Mouse (Mus musculus) hindbrain, embryonic 10.5 days (tissue): ENCODE results near the gene Defb35. TPM values are rescaled to one million over a fixed set of nuclear protein-coding genes. Genes with fewer than 3 reads are reported as not detected.
"Not testable (repeated sequence)": the region's sequence is repeated elsewhere in the genome, so short reads cannot be mapped to it uniquely, and the experiment has no call there.

Experiments used
- DNase-seq: peaks from one replicate; pipeline ENCODE4 v3.0.0-alpha.2; 2017; ENCODE audit warnings: low spot score
- H3K27ac ChIP-seq: fragments of 300-500 bp; sonication (generic); 2 replicates; pipeline ENCODE4 v1.5.1; 2016; ENCODE audit warnings: mild to moderate bottlenecking, moderate library complexity
- H3K27me3 ChIP-seq: fragments of 300-500 bp; sonication (generic); 2 replicates; pipeline ENCODE4 v1.6.1; 2016; ENCODE audit warnings: mild to moderate bottlenecking; ENCODE audit not compliant: poor library complexity, insufficient read depth, severe bottlenecking
- H3K36me3 ChIP-seq: fragments of 300-500 bp; sonication (generic); 2 replicates; pipeline ENCODE4 v1.6.1; 2016; ENCODE audit warnings: mild to moderate bottlenecking, moderate library complexity
- H3K4me1 ChIP-seq: fragments of 300-500 bp; sonication (generic); replicated peaks from 2 replicates; pipeline ENCODE4 v1.6.1; 2016; ENCODE audit warnings: mild to moderate bottlenecking
- H3K4me3 ChIP-seq: fragments of 300-500 bp; sonication (generic); 2 replicates; pipeline ENCODE4 v1.5.1; 2016; ENCODE audit warnings: mild to moderate bottlenecking, moderate library complexity
- H3K9me3 ChIP-seq: fragments of 300-500 bp; sonication (generic); 2 replicates; pipeline ENCODE4 v1.6.1; 2016; ENCODE audit warnings: mild to moderate bottlenecking, moderate library complexity
- WGBS: fragments of 180-500 bp; shearing (Covaris S2); methylation state at CpG from one replicate; pipeline ENCODE4 v1.1.7; 2016; 5-methylcytosine and 5-hydroxymethylcytosine counted together
- polyA plus RNA-seq: library from polyadenylated mRNA; unstranded; fragments of >200 nt; fragmentation: Nextera tagmentation; extraction: Ambion mirVana; gene quantifications from 2 replicates; pipeline ENCODE4 v1.2.1, GENCODE M21; 2016

Defb35 gene
- not detected in 2 replicates for polyA plus RNA-seq

GRCm38 (mm10) chr8:21938052-21938451 lies at the start of gene Defb35:
Gene Defb35, plus strand, starts transcription at chr8:21938352.
- not testable (repeated sequence) for H3K9me3 ChIP-seq, H3K27ac ChIP-seq, H3K27me3 ChIP-seq, H3K4me1 ChIP-seq, H3K36me3 ChIP-seq, H3K4me3 ChIP-seq, DNase-seq
- WGBS = 89% methylated on average over 4 of the region's 4 CpGs

- not testable (repeated sequence) for H3K9me3 ChIP-seq, H3K4me3 ChIP-seq, H3K27ac ChIP-seq, H3K4me1 ChIP-seq, DNase-seq, H3K27me3 ChIP-seq, H3K36me3 ChIP-seq
Observed at GRCm38 (mm10) chr8:21906290-21906689, 31.9 kb upstream of the Defb35 start, which contains the start of gene Defb11. Gene Defb11, minus strand, starts transcription at chr8:21906412.

GRCm38 (mm10) chr8:21911931-21912330 lies 26.2 kb upstream of the Defb35 start:
- Histone ChIP-seq H3K27ac (no peak overlapping the region), H3K36me3 (no peaks in the 10 kb centered on the region), H3K27me3 (no peaks in the 10 kb centered on the region), H3K9me3 (no peaks in the 10 kb centered on the region), H3K4me1 (no peaks in the 10 kb centered on the region), H3K4me3 (no peak overlapping the region)
- 13% methylated on average over 1 of the region's 1 CpGs for WGBS
- no peak for DNase-seq

GRCm38 (mm10) chr8:21912554-21912953 lies 25.6 kb upstream of the Defb35 start:
- H3K4me1 ChIP-seq = no peaks in the 10 kb centered on the region
- WGBS = 17% methylated on average over 2 of the region's 2 CpGs
- no peak overlapping the region for H3K4me3 ChIP-seq
- DNase-seq = no peak
- H3K27me3 ChIP-seq = no peaks in the 10 kb centered on the region
- H3K27ac ChIP-seq = no peak overlapping the region
- H3K9me3 ChIP-seq = no peaks in the 10 kb centered on the region
- no peaks in the 10 kb centered on the region for H3K36me3 ChIP-seq

GRCm38 (mm10) chr8:21915625-21916024 lies 22.5 kb upstream of the Defb35 start:
- H3K9me3 ChIP-seq = no peaks in the 10 kb centered on the region
- no peaks in the 10 kb centered on the region for H3K27me3 ChIP-seq
- no peaks in the 10 kb centered on the region for H3K36me3 ChIP-seq
- no peak overlapping the region for H3K4me3 ChIP-seq
- 89% methylated on average over 3 of the region's 3 CpGs for WGBS
- no peak overlapping the region for H3K27ac ChIP-seq
- no peak for DNase-seq
- no peaks in the 10 kb centered on the region for H3K4me1 ChIP-seq

GRCm38 (mm10) chr8:21930754-21931153 lies 7.4 kb upstream of the Defb35 start:
- H3K4me3 ChIP-seq, DNase-seq, H3K4me1 ChIP-seq, H3K27me3 ChIP-seq, H3K27ac ChIP-seq, H3K9me3 ChIP-seq, H3K36me3 ChIP-seq: not testable (repeated sequence)
- 87% methylated on average over 3 of the region's 3 CpGs for WGBS

GRCm38 (mm10) chr8:21932610-21933009 lies 5.5 kb upstream of the Defb35 start, which contains the start of gene Defb15:
Gene Defb15, minus strand, starts transcription at chr8:21932710.
- no peak for DNase-seq
- Histone ChIP-seq H3K27ac (no peak within 1 kb of the TSS), H3K4me3 (no peak within 1 kb of the TSS), H3K4me1 (no peaks in the 10 kb centered on the region), H3K9me3 (no peaks in the 10 kb centered on the region), H3K27me3 (no peaks in the 10 kb centered on the region), H3K36me3 (no peaks in the 10 kb centered on the region)
- WGBS = 89% methylated on average over 6 of the region's 6 CpGs

- H3K36me3 ChIP-seq = no peaks in the 10 kb centered on the region
- no peak within 1 kb of the TSS for H3K27ac ChIP-seq
- WGBS = 89% methylated on average over 6 of the region's 6 CpGs
- no peaks in the 10 kb centered on the region for H3K27me3 ChIP-seq
- H3K4me3 ChIP-seq = no peak within 1 kb of the TSS
- no peaks in the 10 kb centered on the region for H3K9me3 ChIP-seq
- DNase-seq = no peak
- H3K4me1 ChIP-seq = no peaks in the 10 kb centered on the region
Observed at GRCm38 (mm10) chr8:21946462-21946861, 8.3 kb downstream of the Defb35 start, which contains the start of gene Defb13. Gene Defb13, plus strand, starts transcription at chr8:21946762.

GRCm38 (mm10) chr8:21947311-21948017 lies 9.3 kb downstream of the Defb35 start:
- WGBS = 75% methylated on average over 9 of the region's 9 CpGs
- H3K36me3 ChIP-seq = no peaks in the 10 kb centered on the region
- DNase-seq = no peak
- H3K27me3 ChIP-seq = no peaks in the 10 kb centered on the region
- H3K27ac ChIP-seq = no peak overlapping the region
- no peaks in the 10 kb centered on the region for H3K9me3 ChIP-seq
- no peaks in the 10 kb centered on the region for H3K4me1 ChIP-seq
- no peak overlapping the region for H3K4me3 ChIP-seq

- H3K27ac ChIP-seq = no peak overlapping the region
- no peaks in the 10 kb centered on the region for H3K27me3 ChIP-seq
- 10% methylated on average over 9 of the region's 9 CpGs for WGBS
- H3K4me1 ChIP-seq = no peaks in the 10 kb centered on the region
- H3K36me3 ChIP-seq = no peaks in the 10 kb centered on the region
- DNase-seq = peak; percentile 44
- H3K4me3 ChIP-seq = no peak overlapping the region
- no peaks in the 10 kb centered on the region for H3K9me3 ChIP-seq
Observed at GRCm38 (mm10) chr8:21955321-21955720, 17.2 kb downstream of the Defb35 start.

- no peaks in the 10 kb centered on the region for H3K4me1 ChIP-seq
- no peaks in the 10 kb centered on the region for H3K36me3 ChIP-seq
- no peak overlapping the region for H3K27ac ChIP-seq
- 80% methylated on average over 3 of the region's 3 CpGs for WGBS
- no peaks in the 10 kb centered on the region for H3K27me3 ChIP-seq
- no peak overlapping the region for H3K4me3 ChIP-seq
- H3K9me3 ChIP-seq = no peaks in the 10 kb centered on the region
- DNase-seq = no peak
Observed at GRCm38 (mm10) chr8:21956336-21956735, 18.2 kb downstream of the Defb35 start.

GRCm38 (mm10) chr8:21958414-21958813 lies 20.3 kb downstream of the Defb35 start, which contains the start of gene Fam90a1a:
Gene Fam90a1a, plus strand, starts transcription at chr8:21958714.
- H3K36me3 ChIP-seq = no peaks in the 10 kb centered on the region
- no peak within 1 kb of the TSS for H3K27ac ChIP-seq
- no peaks in the 10 kb centered on the region for H3K4me1 ChIP-seq
- WGBS = 95% methylated on average over 2 of the region's 2 CpGs
- no peak within 1 kb of the TSS for H3K4me3 ChIP-seq
- DNase-seq = no peak
- no peaks in the 10 kb centered on the region for H3K9me3 ChIP-seq
- no peaks in the 10 kb centered on the region for H3K27me3 ChIP-seq

GRCm38 (mm10) chr8:21966646-21967045 lies 28.5 kb downstream of the Defb35 start:
- no peaks in the 10 kb centered on the region for H3K36me3 ChIP-seq
- DNase-seq = no peak
- 77% methylated on average over 1 of the region's 1 CpGs for WGBS
- H3K4me3 ChIP-seq = no peak overlapping the region
- no peaks in the 10 kb centered on the region for H3K9me3 ChIP-seq
- H3K4me1 ChIP-seq = no peaks in the 10 kb centered on the region
- no peaks in the 10 kb centered on the region for H3K27me3 ChIP-seq
- H3K27ac ChIP-seq = no peak overlapping the region
